Mouse (Mus musculus) kidney, adult 2 months (tissue): ENCODE measurements around the gene Flt3l.

Experiments
- CTCF ChIP-seq: fragments of 200-500 bp; conservative IDR thresholded peaks from 2 replicates; pipeline ENCODE4 v1.5.1; 2011; ENCODE audit warnings: low read depth, mild to moderate bottlenecking, control low read depth, low read length, moderate library complexity, mixed read lengths; ENCODE audit not compliant: insufficient read depth, insufficient read length
- POLR2A ChIP-seq: fragments of 200-500 bp; IDR thresholded peaks from one replicate; pipeline ENCODE4 v1.6.1; 2011; ENCODE audit warnings: low read depth, low read length, control low read depth

GRCm38 (mm10) chr7:45102441-45102840, 33.8 kb downstream of the Flt3l start:
- TF ChIP-seq CTCF (no peak), POLR2A (no peak)
